Mouse (Mus musculus) Patski (cell line): Measurements from ENCODE around the gene Agbl4. TPM values are rescaled to one million over a fixed set of nuclear protein-coding genes. Genes with fewer than 3 reads are reported as not detected.
A peak's percentile ranks its signal among the peaks of the same experiment; 100 is the strongest.

Experiments used
- ATAC-seq: fragments of 100-300 bp; one replicate; pipeline ENCODE4 v1.8.0; 2021
- CTCF ChIA-PET: fragments of 350-600 bp; sonication (Branson Sonifier 250); formaldehyde crosslinking; loops from one replicate; lab custom pipeline; 2022; ENCODE audit warnings: inconsistent platforms; lab: Charles Lee
- POLR2A ChIA-PET: fragments of 350-600 bp; sonication (Branson Sonifier 250); formaldehyde crosslinking; loops from one replicate; lab custom pipeline; 2022; ENCODE audit warnings: antibody characterized with exemption, inconsistent platforms; lab: Charles Lee
- DNase-seq: peaks from one replicate; pipeline ENCODE4 v3.0.0-alpha.2; 2011; ENCODE audit warnings: low read depth, low spot score
- H3K27me3 ChIP-seq: fragments of 371-371 bp; one replicate; pipeline ENCODE4 v1.5.1; 2021
- CTCF ChIP-seq: fragments of 100-300 bp; IDR thresholded peaks from one replicate; pipeline ENCODE4 v1.5.1; 2021
- in situ Hi-C: fragments of 300-500 bp; cut with MboI; formaldehyde crosslinking; loops from 3 replicates; pipeline ENCODE4 v1.11.1; 2018; ENCODE audit warnings: low pct_unique_long_range_greater_than_20kb, mixed read lengths
- polyA plus RNA-seq: library from polyadenylated mRNA; unstranded; gene quantifications from one replicate; pipeline ENCODE4 v1.2.3, GENCODE M21; 2021

Agbl4 gene
- polyA plus RNA-seq, 1 experiment from 2014 or later = 0.27 TPM

GRCm38 (mm10) chr4:111485189-111485588 lies 1087.7 kb downstream of the Agbl4 start:
- in situ Hi-C loops = no loop called here
- DNase-seq = no peak
- H3K27me3 ChIP-seq = no peaks in the 10 kb centered on the region
- ChIA-PET POLR2A (no interaction called here), CTCF (no interaction called here)
- TF ChIP-seq CTCF = no peak
- ATAC-seq = peak; percentile 39

GRCm38 (mm10) chr4:111486187-111486586 lies 1088.7 kb downstream of the Agbl4 start:
- ATAC-seq (no peak), DNase-seq (no peak)
- ChIA-PET CTCF (interaction anchor here (1.0 kb wide), 1 partner anchor 52 kb away, joined by 3 read pairs; no protein-coding TSS in a partner anchor), POLR2A (no interaction called here)
- no peak for TF ChIP-seq CTCF
- in situ Hi-C loops = no loop called here
- no peaks in the 10 kb centered on the region for H3K27me3 ChIP-seq

- in situ Hi-C loops = no loop called here
- no peaks in the 10 kb centered on the region for H3K27me3 ChIP-seq
- ChIA-PET CTCF (interaction anchor here (1.0 to 1.2 kb wide), 3 partner anchors 8 to 53 kb away, joined by 3 to 4 read pairs (median 3); no protein-coding TSS in a partner anchor), POLR2A (no interaction called here)
- no peak for TF ChIP-seq CTCF
- no peak for DNase-seq
- no peak for ATAC-seq
These were observed 1089.9 kb downstream of the Agbl4 start for GRCm38 (mm10) chr4:111487233-111487843.

- H3K27me3 ChIP-seq = no peaks in the 10 kb centered on the region
- in situ Hi-C loops = loop anchor here (5.0 kb wide), 1 partner anchor 167 kb away; no protein-coding TSS in a partner anchor
- ATAC-seq = no peak
- TF ChIP-seq CTCF = peak; percentile 59
- CTCF ChIA-PET = interaction anchor here (0.9 to 2.6 kb wide), 10 partner anchors 7 to 167 kb away, joined by 3 to 8 read pairs (median 3); no protein-coding TSS in a partner anchor
- POLR2A ChIA-PET = no interaction called here
- no peak for DNase-seq
These were observed 1096.4 kb downstream of the Agbl4 start for GRCm38 (mm10) chr4:111493750-111494404.

- H3K27me3 ChIP-seq = no peaks in the 10 kb centered on the region
- CTCF ChIA-PET = interaction anchor here (1.4 to 2.6 kb wide), 5 partner anchors 9 to 166 kb away, joined by 3 to 12 read pairs (median 4); no protein-coding TSS in a partner anchor
- POLR2A ChIA-PET = no interaction called here
- TF ChIP-seq CTCF = peak; percentile 82
- in situ Hi-C loops = no loop called here
- ATAC-seq (no peak), DNase-seq (no peak)
These were observed 1098.5 kb downstream of the Agbl4 start for GRCm38 (mm10) chr4:111495949-111496348.

GRCm38 (mm10) chr4:111498751-111499150 lies 1101.3 kb downstream of the Agbl4 start:
- ATAC-seq (no peak), DNase-seq (no peak)
- no peaks in the 10 kb centered on the region for H3K27me3 ChIP-seq
- no peak for TF ChIP-seq CTCF
- in situ Hi-C loops = no loop called here
- CTCF ChIA-PET = interaction anchor here (1.1 to 2.6 kb wide), 3 partner anchors 11 to 124 kb away, joined by 3 to 7 read pairs (median 6); no protein-coding TSS in a partner anchor
- POLR2A ChIA-PET = no interaction called here

- H3K27me3 ChIP-seq = no peaks in the 10 kb centered on the region
- ATAC-seq = no peak
- in situ Hi-C loops = loop anchor here (5.0 kb wide), 1 partner anchor 121 kb away; no protein-coding TSS in a partner anchor
- DNase-seq = no peak
- no peak for TF ChIP-seq CTCF
- CTCF ChIA-PET = no interaction called here
- POLR2A ChIA-PET = no interaction called here
These were observed 1104.0 kb downstream of the Agbl4 start for GRCm38 (mm10) chr4:111501441-111501840.

GRCm38 (mm10) chr4:111502965-111503727 lies 1105.7 kb downstream of the Agbl4 start:
- ChIA-PET POLR2A (no interaction called here), CTCF (interaction anchor here (1.6 to 2.3 kb wide), 2 partner anchors 9 to 120 kb away, joined by 3 to 8 read pairs; no protein-coding TSS in a partner anchor)
- no peaks in the 10 kb centered on the region for H3K27me3 ChIP-seq
- in situ Hi-C loops = loop anchor here (5.0 kb wide), 1 partner anchor 119 kb away; no protein-coding TSS in a partner anchor
- DNase-seq = no peak
- no peak for TF ChIP-seq CTCF
- ATAC-seq = no peak

GRCm38 (mm10) chr4:111504952-111505351 lies 1107.5 kb downstream of the Agbl4 start:
- no peak for DNase-seq
- CTCF ChIA-PET = interaction anchor here (0.7 to 2.3 kb wide), 3 partner anchors 11 to 126 kb away, joined by 3 to 8 read pairs (median 3); no protein-coding TSS in a partner anchor
- TF ChIP-seq CTCF = no peak
- no peaks in the 10 kb centered on the region for H3K27me3 ChIP-seq
- POLR2A ChIA-PET = interaction anchor here (0.6 kb wide), 1 partner anchor 105 kb away, joined by 3 read pairs; no protein-coding TSS in a partner anchor
- no peak for ATAC-seq
- in situ Hi-C loops = loop anchor here (5.0 kb wide), 1 partner anchor 117 kb away; no protein-coding TSS in a partner anchor

GRCm38 (mm10) chr4:111510129-111510528 lies 1112.7 kb downstream of the Agbl4 start:
- no peak for ATAC-seq
- peak; percentile 28 for TF ChIP-seq CTCF
- in situ Hi-C loops = no loop called here
- H3K27me3 ChIP-seq = no peaks in the 10 kb centered on the region
- ChIA-PET POLR2A (interaction anchor here (0.7 kb wide), 2 partner anchors 137 to 213 kb away, joined by 4 read pairs; no protein-coding TSS in a partner anchor), CTCF (interaction anchor here (1.0 to 2.0 kb wide), 2 partner anchors 12 to 17 kb away, joined by 3 to 6 read pairs; no protein-coding TSS in a partner anchor)
- DNase-seq = no peak
